Mouse (Mus musculus) lung, postnatal 0 days (tissue): ENCODE measurements at regions not wholly inside any gene's neighbourhood (a gene's known extent, or its start where the extent isn't known, plus 50 kb on each side); places are given as distances from the start of the nearest gene placed in this dataset.

Source experiments
- CTCF ChIP-seq: IDR thresholded peaks from 2 replicates; pipeline ENCODE4 v1.5.1; 2016; ENCODE audit warnings: antibody characterized with exemption, mild to moderate bottlenecking
- EP300 ChIP-seq: IDR thresholded peaks from 2 replicates; pipeline ENCODE4 v1.6.1; 2016; ENCODE audit warnings: antibody characterized with exemption, mild to moderate bottlenecking, control low read depth

DNA sequence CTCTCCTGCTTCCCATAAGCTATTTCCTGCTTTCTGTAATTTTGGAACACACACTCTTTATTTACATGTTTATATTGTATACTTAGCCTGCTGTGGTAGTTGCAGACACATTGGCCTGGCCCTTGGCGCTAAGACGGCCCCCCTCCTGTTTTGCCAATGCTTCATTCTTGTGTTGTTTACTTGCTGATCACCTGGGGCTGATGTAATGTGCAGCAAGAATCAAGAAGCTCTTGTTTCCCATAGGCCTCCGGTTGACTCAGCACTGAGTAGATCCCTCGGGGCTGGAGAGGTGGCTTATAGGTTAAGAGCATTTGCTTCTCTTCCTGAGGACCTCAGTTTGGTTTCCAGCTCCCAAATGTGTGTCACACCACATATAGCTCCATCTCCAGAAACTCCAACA, 52.1 kb upstream of the Mvb12b start:
- no peak for TF ChIP-seq CTCF
- no peak for TF ChIP-seq EP300
